Mouse (Mus musculus): Measurements from ENCODE around the gene Dennd1b. TPM values are rescaled to one million over a fixed set of nuclear protein-coding genes. Genes with fewer than 3 reads are reported as not detected.

Gene Dennd1b
- polyA plus RNA-seq, 1 experiment from 2014 or later, result 13.5 TPM

DNA sequence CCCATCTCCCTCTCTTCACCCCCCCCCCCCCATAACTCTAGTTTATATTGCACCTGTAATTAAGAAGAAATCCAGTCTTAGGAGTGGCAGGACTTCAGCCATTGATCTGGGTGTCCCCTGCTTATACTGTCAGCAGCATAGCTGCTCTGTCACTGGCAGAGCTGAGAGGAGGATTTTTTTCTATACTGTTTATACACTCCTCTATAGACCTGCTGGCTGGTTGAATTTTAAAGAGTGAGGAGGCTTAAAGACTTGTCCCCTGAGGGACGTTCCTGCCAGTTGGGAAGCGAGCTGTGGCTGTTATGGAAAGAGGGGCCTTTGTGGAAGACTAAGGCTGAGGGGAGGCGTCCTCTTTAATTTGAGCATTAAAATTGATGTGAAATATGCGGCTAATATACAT is 74.8 kb downstream of the Dennd1b start:
- Histone ChIP-seq H3K27me3 (ENCODE audit: control insufficient read depth, insufficient read depth, low read length) (no peaks in the 10 kb centered on the region), H3K9ac (ENCODE audit: low read length) (no peak overlapping the region), H3K36me3 (ENCODE audit: control insufficient read depth, insufficient read depth, low read length) (no peaks in the 10 kb centered on the region), H3K4me2 (ENCODE audit: low read depth, low read length, severe bottlenecking) (no peak overlapping the region), H3K4me1 (replicated peaks; ENCODE audit: control insufficient read depth, insufficient read depth, low read length) (no peaks in the 10 kb centered on the region; the same call in 1 of the 2 replicates), H3K4me3 (ENCODE audit: low read depth, low read length) (no peak overlapping the region), H3K9me3 (ENCODE audit: control insufficient read depth, low read length) (no peaks in the 10 kb centered on the region), H3K27ac (ENCODE audit: low read depth, low read length) (no peak overlapping the region)
- WGBS, result 18% methylated on average over 4 of the region's 4 CpGs
- DNase-seq (ENCODE audit: low spot score), result no peak
- peak; percentile 81 for ATAC-seq (replicated peaks; ENCODE audit: low FRiP score)

DNA sequence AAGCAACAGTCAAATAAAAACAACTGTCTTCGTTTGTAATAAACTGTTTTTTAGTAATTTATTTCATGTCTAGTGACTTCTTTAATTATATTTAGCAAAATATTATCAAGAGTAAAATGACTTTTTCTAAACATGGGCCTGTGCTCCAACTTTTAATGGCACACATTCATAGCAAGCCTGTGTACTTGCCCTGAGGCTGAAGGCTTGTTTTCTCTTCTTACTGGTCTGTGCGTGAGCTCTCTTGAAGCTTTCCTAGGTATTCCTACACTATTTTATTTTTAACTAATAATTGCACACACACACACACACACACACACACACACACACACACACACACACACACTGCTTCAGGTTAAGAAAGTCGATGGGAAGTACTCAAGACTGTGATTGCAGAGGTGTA is 75.4 kb downstream of the Dennd1b start:
- no peaks in the 10 kb centered on the region for H3K9me3 ChIP-seq (ENCODE audit: control insufficient read depth, low read length)
- no peak overlapping the region for H3K4me2 ChIP-seq (ENCODE audit: low read depth, low read length, severe bottlenecking)
- no peaks in the 10 kb centered on the region for H3K27me3 ChIP-seq (ENCODE audit: control insufficient read depth, insufficient read depth, low read length)
- ATAC-seq (replicated peaks; ENCODE audit: low FRiP score) (0 out of 2 replicates have a peak, but pooled peaks have one; percentile 35), DNase-seq (ENCODE audit: low spot score) (no peak)
- no peaks in the 10 kb centered on the region; the same call in 1 of the 2 replicates for H3K4me1 ChIP-seq (replicated peaks; ENCODE audit: control insufficient read depth, insufficient read depth, low read length)
- H3K36me3 ChIP-seq (ENCODE audit: control insufficient read depth, insufficient read depth, low read length), result no peaks in the 10 kb centered on the region
- no peak overlapping the region for H3K27ac ChIP-seq (ENCODE audit: low read depth, low read length)
- no peak overlapping the region for H3K4me3 ChIP-seq (ENCODE audit: low read depth, low read length)
- no peak overlapping the region for H3K9ac ChIP-seq (ENCODE audit: low read length)
- 45% methylated on average over 3 of the region's 3 CpGs for WGBS

GRCm38 (mm10) chr1:139039529-139040230 is 76.4 kb downstream of the Dennd1b start:
- H3K4me3 ChIP-seq (ENCODE audit: low read depth, low read length), result no peak overlapping the region
- H3K9ac ChIP-seq (ENCODE audit: low read length), result no peak overlapping the region
- ATAC-seq (replicated peaks; ENCODE audit: low FRiP score), result peak; percentile 70; the same call in 1 of the 2 replicates
- DNase-seq (ENCODE audit: low spot score), result peak; percentile 62
- no peak overlapping the region for H3K4me2 ChIP-seq (ENCODE audit: low read depth, low read length, severe bottlenecking)
- no peaks in the 10 kb centered on the region for H3K9me3 ChIP-seq (ENCODE audit: control insufficient read depth, low read length)
- H3K27ac ChIP-seq (ENCODE audit: low read depth, low read length), result no peak overlapping the region; the same call in 1 of the 2 replicates
- H3K27me3 ChIP-seq (ENCODE audit: control insufficient read depth, insufficient read depth, low read length), result no peaks in the 10 kb centered on the region
- WGBS, result 31% methylated on average over 7 of the region's 7 CpGs
- H3K36me3 ChIP-seq (ENCODE audit: control insufficient read depth, insufficient read depth, low read length), result no peaks in the 10 kb centered on the region
- H3K4me1 ChIP-seq (replicated peaks; ENCODE audit: control insufficient read depth, insufficient read depth, low read length), result no peaks in the 10 kb centered on the region; the same call in 1 of the 2 replicates

- no peak for DNase-seq (ENCODE audit: low spot score)
- ATAC-seq (replicated peaks; ENCODE audit: low FRiP score), result no peak
Measured at GRCm38 (mm10) chr1:139049075-139049474, 85.8 kb downstream of the Dennd1b start.

DNA sequence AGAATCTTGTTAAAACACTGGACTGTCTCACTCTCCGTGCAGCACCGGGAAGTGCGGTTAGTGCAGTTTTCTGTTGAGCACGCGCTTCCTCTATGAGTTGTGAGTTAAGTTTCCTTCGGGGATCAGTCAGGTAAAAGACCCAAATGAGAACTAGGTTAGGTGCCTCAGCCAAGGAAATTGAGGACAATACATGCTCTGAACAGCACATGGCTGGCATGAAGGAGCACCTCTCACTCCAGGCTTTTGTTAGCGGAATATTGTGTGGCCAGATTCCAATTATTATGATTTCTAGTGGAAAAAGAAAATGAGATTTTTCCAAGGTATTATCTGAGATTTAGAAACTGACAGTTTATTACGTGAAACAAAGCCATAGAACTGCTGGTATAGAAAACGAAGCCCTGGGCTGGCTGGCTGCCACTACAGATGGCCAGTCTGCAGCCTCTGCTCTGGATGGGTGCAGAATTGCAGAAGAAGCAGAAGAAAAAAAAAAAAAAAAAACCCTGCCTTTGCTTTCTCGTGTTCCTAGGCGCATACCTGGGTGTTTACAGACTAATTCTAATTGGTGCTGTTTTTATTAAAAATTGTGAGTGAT is 86.7 kb downstream of the Dennd1b start:
- Histone ChIP-seq H3K4me3 (ENCODE audit: low read depth, low read length) (no peak overlapping the region), H3K4me1 (replicated peaks; ENCODE audit: control insufficient read depth, insufficient read depth, low read length) (no peaks in the 10 kb centered on the region), H3K36me3 (ENCODE audit: control insufficient read depth, insufficient read depth, low read length) (no peaks in the 10 kb centered on the region; the same call in 1 of the 2 replicates), H3K4me2 (ENCODE audit: low read depth, low read length, severe bottlenecking) (no peak overlapping the region), H3K9ac (ENCODE audit: low read length) (no peak overlapping the region), H3K9me3 (ENCODE audit: control insufficient read depth, low read length) (no peaks in the 10 kb centered on the region), H3K27me3 (ENCODE audit: control insufficient read depth, insufficient read depth, low read length) (no peaks in the 10 kb centered on the region), H3K27ac (ENCODE audit: low read depth, low read length) (no peak overlapping the region)
- ATAC-seq (replicated peaks; ENCODE audit: low FRiP score) (no peak), DNase-seq (ENCODE audit: low spot score) (no peak)
- 80% methylated on average over 11 of the region's 11 CpGs for whole genome bisulfite sequencing

More at GRCm38 (mm10) chr1:139049075-139049474, 85.8 kb downstream of the Dennd1b start:
- H3K27me3 ChIP-seq (ENCODE audit: control insufficient read depth, insufficient read depth, low read length), result no peaks in the 10 kb centered on the region
- no peak overlapping the region for H3K27ac ChIP-seq (ENCODE audit: low read depth, low read length)
- 54% methylated on average over 6 of the region's 6 CpGs for WGBS
- H3K4me2 ChIP-seq (ENCODE audit: low read depth, low read length, severe bottlenecking), result no peak overlapping the region
- no peaks in the 10 kb centered on the region for H3K36me3 ChIP-seq (ENCODE audit: control insufficient read depth, insufficient read depth, low read length)
- no peak overlapping the region for H3K9ac ChIP-seq (ENCODE audit: low read length)
- no peaks in the 10 kb centered on the region for H3K4me1 ChIP-seq (replicated peaks; ENCODE audit: control insufficient read depth, insufficient read depth, low read length)
- H3K4me3 ChIP-seq (ENCODE audit: low read depth, low read length), result no peak overlapping the region
- no peaks in the 10 kb centered on the region for H3K9me3 ChIP-seq (ENCODE audit: control insufficient read depth, low read length)

GRCm38 (mm10) chr1:139053003-139053402 is 89.8 kb downstream of the Dennd1b start:
- no peaks in the 10 kb centered on the region; the same call in 1 of the 2 replicates for H3K36me3 ChIP-seq (ENCODE audit: control insufficient read depth, insufficient read depth, low read length)
- no peak for ATAC-seq (replicated peaks; ENCODE audit: low FRiP score)
- DNase-seq (ENCODE audit: low spot score), result no peak

DNA sequence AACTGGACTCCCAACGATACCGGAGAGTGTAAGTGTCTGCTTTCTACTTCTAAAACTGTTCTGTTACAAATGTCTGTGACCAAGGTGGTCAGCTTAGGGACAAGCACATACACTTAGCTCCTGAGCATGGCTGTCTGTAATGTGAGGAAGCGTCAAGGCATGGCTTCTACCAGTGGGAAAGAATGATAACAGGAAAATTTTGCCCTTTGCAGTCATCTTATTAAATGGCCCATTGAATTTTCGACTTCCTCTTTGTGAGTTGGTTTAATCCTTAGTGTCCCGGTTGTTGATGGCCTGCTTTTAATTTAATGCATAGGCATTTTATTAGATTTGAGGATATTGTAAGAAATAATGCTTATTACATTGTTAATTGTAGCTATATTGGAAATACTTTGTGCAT is 97.1 kb downstream of the Dennd1b start:
- 93% methylated on average over 5 of the region's 5 CpGs for whole genome bisulfite sequencing
- Histone ChIP-seq H3K4me3 (ENCODE audit: low read depth, low read length) (no peak overlapping the region), H3K27ac (ENCODE audit: low read depth, low read length) (no peak overlapping the region), H3K9ac (ENCODE audit: low read length) (no peak overlapping the region), H3K9me3 (ENCODE audit: control insufficient read depth, low read length) (no peaks in the 10 kb centered on the region), H3K36me3 (ENCODE audit: control insufficient read depth, insufficient read depth, low read length) (no peaks in the 10 kb centered on the region; the same call in 1 of the 2 replicates), H3K4me1 (replicated peaks; ENCODE audit: control insufficient read depth, insufficient read depth, low read length) (no peaks in the 10 kb centered on the region), H3K4me2 (ENCODE audit: low read depth, low read length, severe bottlenecking) (no peak overlapping the region), H3K27me3 (ENCODE audit: control insufficient read depth, insufficient read depth, low read length) (no peaks in the 10 kb centered on the region)
- ATAC-seq (replicated peaks; ENCODE audit: low FRiP score), result no peak
- no peak for DNase-seq (ENCODE audit: low spot score)

More at GRCm38 (mm10) chr1:139053003-139053402, 89.8 kb downstream of the Dennd1b start:
- Histone ChIP-seq H3K4me1 (replicated peaks; ENCODE audit: control insufficient read depth, insufficient read depth, low read length) (no peaks in the 10 kb centered on the region), H3K9ac (ENCODE audit: low read length) (no peak overlapping the region), H3K4me2 (ENCODE audit: low read depth, low read length, severe bottlenecking) (no peak overlapping the region), H3K27me3 (ENCODE audit: control insufficient read depth, insufficient read depth, low read length) (no peaks in the 10 kb centered on the region), H3K9me3 (ENCODE audit: control insufficient read depth, low read length) (no peaks in the 10 kb centered on the region), H3K4me3 (ENCODE audit: low read depth, low read length) (no peak overlapping the region), H3K27ac (ENCODE audit: low read depth, low read length) (no peak overlapping the region)

DNA sequence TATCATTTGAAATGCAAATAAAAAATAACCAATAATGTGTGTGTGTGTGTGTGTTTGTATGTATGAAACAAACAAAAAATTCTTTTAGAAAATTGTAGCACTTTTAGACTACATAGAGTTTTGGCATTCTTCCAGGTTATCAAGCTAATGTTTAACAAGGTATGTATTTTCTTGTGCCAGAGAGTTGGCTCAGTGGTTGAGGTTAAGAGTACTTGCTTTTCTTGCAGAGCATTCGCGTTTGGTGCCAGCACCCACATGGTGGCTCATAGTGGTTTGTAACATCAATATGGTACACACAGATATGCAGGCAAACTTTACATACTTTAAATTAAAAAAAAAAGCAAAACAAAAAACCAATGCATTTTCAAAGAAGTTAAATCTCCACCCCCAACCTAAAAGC is 101.5 kb downstream of the Dennd1b start:
- DNase-seq (ENCODE audit: low spot score) (no peak), ATAC-seq (replicated peaks; ENCODE audit: low FRiP score) (no peak)
- Histone ChIP-seq H3K27ac (ENCODE audit: low read depth, low read length) (no peak overlapping the region), H3K36me3 (ENCODE audit: control insufficient read depth, insufficient read depth, low read length) (no peaks in the 10 kb centered on the region; the same call in 1 of the 2 replicates), H3K27me3 (ENCODE audit: control insufficient read depth, insufficient read depth, low read length) (no peaks in the 10 kb centered on the region), H3K4me3 (ENCODE audit: low read depth, low read length) (no peak overlapping the region), H3K9ac (ENCODE audit: low read length) (no peak overlapping the region), H3K4me1 (replicated peaks; ENCODE audit: control insufficient read depth, insufficient read depth, low read length) (no peaks in the 10 kb centered on the region), H3K9me3 (ENCODE audit: control insufficient read depth, low read length) (no peaks in the 10 kb centered on the region), H3K4me2 (ENCODE audit: low read depth, low read length, severe bottlenecking) (no peak overlapping the region)
- 89% methylated on average over 2 of the region's 2 CpGs for WGBS
